Mouse (Mus musculus) retina, embryonic 14.5 days (tissue): ENCODE data around the gene Gorasp2.

Experiments
- DNase-seq: peaks from one replicate; pipeline ENCODE4 v3.0.0-alpha.2; 2015; ENCODE audit warnings: low spot score

The Gorasp2 gene

DNA sequence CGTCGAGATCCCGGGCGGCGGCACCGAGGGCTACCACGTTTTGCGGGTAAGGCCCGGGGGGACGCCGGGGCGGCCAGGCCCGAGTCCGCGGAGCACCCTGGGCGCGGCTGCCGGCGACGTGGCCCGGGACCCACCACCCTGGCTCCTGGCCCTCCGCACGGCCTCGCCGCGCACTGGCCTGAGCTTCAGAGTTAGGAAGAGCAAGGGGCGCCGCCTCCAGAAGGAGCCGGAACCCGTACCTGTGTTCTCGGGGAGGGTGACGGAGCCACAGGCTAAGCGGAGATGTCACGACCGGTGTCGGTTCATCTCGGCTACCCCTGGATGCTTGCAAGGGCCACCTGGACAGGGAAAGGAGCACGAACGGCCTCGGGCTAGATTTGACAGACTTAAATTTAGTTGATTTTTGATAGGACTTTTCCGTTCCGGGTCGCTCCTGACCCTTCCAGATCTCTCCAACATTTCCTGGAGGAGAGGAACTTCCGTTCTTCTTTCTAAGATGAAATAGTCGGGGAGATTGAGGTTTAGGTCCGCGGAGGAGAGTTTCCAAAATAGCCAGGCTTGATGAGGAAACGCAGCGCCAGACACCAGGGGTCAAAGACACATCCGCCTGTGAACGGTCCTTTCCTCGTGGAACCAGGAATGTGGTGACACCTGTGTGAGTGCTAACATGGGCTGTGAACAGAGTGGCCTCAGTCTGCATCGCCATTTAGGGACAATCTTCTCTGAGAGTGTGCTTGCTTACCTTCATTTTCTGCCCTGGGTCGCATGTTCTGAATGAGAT lies 529 bp downstream of the Gorasp2 start, which contains the start of gene Gm26558:
Gm26558 (minus strand) TSS at position 394 of the 781 bp plus-strand sequence.
- DNase-seq: no peak

- DNase-seq: peak; percentile 32
Observed at GRCm38 (mm10) chr2:70663764-70664163, 2.4 kb downstream of the Gorasp2 start.

DNA sequence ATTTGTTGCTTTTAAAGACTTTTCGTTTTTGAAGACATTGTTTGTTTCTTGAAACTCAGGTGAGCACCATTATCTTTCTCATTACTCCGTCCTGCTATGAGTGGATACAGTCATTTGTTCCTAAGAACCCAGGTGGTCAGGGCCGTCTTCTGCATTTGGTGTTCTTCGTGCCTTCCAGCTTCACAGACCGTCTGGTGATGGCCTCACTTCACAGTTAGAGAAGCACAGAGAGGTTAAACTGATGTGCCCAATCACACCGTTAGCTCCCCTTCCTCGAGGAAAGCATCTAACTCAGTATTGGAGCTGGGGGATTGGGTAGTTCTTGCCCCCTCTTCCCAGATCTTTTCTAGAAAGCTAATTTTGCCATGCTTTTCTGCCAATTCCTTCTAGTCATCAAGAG lies 5.6 kb downstream of the Gorasp2 start:
- DNase-seq: no peak

DNA sequence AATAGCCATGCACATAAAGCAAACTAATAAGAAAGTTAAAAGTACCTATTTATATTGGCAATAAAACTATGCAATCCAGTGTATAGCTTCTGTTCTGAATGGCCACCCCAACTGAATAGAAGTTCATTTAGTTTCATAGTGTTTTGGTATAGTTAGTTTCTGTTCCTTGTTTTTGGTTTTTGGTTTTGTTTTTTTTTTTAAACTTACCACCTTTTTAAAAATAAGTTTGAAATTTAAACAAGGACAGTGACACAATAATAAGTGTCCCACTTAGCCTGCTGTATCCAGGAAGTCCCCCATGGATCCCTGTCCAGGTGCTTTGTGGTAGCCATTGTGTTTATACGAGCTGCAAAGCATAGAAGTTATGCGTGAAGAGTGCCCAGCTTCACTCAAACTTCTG lies 7.9 kb downstream of the Gorasp2 start:
- DNase-seq: no peak

DNA sequence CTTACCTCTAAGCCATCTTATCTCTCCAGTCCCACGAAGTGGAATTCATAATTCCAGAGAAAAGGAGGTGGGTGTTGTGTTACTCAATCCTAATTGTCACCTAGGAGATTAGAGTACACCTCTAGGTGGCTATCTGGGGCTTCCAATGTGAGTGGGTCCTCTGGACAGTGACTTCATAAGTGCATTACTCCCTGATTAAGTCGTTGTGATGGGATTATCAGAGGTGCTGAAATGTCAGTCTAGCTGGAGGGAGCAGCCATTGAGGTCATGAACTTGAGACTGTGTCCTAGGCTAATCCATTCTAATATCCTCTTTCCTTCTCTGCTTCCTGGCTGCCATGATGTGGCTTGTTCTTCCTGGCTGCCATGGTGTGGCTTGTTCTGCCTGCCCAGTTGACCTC lies 8.5 kb downstream of the Gorasp2 start:
- no peak for DNase-seq

- DNase-seq: no peak
Observed at GRCm38 (mm10) chr2:70672476-70672875, 11.1 kb downstream of the Gorasp2 start.

- peak; percentile 51 for DNase-seq
Observed at GRCm38 (mm10) chr2:70673445-70674126, 12.2 kb downstream of the Gorasp2 start.

DNA sequence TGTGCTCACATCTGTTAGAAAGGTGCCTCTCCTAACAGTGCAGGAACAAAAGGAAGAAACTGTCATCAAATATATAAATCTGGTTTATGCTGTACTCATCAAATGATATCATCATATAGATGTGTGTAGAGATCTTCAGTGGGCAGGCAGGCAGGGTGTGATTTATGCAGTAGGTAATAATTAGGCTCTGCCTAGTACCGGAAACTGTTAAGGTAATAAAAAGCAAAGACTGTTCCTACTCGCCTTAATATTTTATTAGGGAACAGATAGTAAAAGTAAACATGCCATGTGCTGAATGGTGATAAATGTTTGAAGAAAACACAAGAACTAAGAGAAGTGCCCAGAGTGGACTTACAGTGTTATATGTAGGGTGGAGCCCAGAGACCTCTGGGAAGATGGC lies 20.9 kb downstream of the Gorasp2 start:
- DNase-seq: no peak

DNA sequence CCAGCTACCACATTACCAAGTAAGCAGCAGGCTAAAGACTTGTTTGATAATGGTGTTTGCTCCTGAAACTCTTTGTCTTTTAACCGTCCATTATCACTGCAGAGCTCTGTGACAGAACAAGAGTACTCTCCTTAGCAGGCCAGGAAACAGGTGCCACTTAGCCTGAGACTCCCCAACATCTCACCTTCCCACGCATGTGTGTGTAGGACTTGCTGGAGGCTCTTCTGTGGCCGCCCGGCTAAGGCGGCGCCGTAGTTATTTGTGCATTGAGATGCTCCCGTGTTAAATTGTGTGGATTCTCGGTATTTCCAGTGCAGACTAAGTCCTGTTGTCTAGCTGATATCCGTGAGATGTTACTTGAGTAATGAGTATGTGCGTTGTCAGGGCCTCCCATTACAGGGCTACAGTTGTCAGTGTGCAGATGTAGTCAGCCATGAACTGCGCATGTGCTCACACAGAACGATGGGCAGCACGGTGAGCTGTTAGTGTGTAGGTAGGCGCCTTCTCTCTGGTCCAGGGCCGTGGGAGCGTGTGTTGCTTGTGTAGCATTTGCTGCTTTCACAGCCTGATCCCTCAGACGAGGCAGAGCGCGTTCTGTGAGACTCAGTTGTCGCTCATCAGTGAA lies 27.2 kb downstream of the Gorasp2 start:
- no peak for DNase-seq

DNA sequence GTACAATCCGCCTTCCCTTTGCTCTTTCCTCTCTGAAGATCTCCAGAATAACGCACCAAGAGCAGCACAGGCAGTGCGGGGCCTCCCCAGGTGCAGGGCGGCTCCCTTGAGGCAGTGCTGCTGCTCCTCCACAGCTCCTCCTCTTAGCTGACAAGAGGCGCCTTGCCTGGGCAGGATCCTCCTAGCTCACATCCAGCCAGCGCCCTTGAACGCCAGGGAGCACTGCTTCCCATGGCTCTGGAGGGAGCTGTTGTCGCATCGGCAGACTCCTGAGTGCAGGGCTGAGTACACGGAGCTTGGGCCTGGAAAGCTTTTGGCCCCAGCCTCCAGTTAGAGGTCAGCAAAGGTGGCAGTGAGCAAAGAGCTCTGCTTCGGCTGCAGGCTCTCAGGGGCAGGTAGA lies 28.8 kb downstream of the Gorasp2 start:
- DNase-seq: no peak

DNA sequence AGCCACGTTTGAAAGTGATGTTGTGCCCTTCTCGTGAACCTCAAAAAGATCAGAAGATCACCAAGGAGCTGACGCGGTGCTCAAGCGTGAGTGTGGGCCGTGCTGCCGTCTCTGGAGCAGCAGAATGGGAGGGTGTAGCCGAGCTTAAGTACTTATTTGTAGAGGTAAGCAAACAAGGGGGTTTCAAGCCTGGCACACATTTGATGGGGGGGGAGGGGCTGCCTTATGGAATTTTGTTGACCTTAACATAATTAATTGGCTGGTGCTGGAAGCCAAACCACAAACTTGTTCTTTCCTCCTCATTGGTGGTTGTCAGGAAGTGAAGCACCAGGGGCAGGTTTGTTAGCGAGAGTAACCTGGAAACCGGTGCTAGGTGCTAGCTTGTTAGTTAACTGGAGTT lies 34.3 kb downstream of the Gorasp2 start:
- no peak for DNase-seq

GRCm38 (mm10) chr2:70700851-70701250 lies 39.5 kb downstream of the Gorasp2 start:
- no peak for DNase-seq

DNA sequence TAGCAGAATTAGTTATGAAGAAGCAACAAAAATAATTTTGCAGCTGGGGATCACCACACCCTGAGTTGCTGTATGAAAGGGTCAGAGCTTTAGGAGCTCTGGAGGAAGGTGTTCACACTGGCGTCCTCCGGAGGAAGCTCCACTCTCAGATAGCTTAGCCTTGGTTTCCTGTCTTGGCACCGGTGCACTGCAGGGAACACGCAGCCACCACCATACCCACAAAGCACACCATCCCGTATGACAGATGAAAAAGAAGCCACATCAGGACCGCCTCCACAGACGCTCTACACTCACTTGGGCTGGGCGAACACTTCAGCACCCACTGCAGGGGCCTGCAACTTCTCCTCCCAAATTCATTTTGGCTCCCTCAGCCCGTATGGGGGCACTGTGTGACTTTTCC lies 40.2 kb downstream of the Gorasp2 start:
- DNase-seq: no peak

DNA sequence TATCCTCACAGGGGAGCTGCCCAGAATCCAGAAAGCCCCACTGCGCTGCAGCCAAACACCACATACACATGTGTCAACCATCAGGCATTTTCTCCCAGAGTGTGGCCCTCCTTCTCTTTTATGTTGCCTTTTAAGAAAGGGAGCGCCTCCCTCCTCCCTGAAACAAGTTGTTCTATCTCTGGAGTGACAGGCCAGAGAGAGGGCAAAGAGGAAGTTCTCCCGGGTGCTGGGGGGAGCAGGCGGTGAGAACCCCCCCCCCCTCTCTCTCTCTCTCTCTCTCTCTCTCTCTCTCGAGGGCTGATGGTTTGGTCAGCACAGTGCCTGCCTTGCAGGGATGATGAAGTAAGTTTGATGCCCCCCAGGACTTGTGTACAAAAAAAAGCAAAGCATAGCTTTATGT lies 41.0 kb downstream of the Gorasp2 start:
- no peak for DNase-seq

GRCm38 (mm10) chr2:70708986-70709730 lies 47.8 kb downstream of the Gorasp2 start:
- DNase-seq: no peak

- no peak for DNase-seq
Observed at GRCm38 (mm10) chr2:70710236-70710635, 48.9 kb downstream of the Gorasp2 start.

GRCm38 (mm10) chr2:70710878-70711277 lies 49.5 kb downstream of the Gorasp2 start:
- DNase-seq: no peak

DNA sequence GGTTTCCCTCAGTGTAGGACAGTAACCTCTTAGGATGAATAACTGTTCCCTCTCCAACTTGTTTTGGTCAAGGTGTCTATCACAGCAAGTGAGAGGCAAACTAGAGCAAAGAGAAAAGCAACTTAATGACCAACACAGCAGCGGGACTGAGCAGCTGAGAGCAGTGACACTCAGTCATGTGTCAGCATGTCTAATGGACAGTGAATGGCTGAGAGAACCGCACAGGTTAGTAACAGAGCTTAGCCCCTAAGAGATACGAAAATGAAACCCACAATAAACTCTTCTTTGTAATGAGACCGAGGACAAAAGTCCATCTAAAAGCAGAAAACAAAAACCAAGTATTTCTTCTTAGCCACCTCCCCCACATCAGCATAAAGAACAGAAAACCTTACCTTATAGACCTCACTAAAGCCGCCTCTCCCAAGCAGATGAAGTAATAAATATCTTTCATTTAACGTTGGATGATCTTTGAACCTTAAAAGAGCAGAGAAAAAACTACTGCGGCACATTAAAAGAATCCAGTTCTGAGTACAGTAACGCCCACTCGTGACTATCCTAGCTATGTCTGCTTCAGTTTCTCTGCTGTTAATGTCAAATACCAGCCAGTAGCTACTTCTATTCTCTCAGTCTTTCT lies 62.4 kb downstream of the Gorasp2 start:
- DNase-seq: no peak

- DNase-seq: no peak
Observed at GRCm38 (mm10) chr2:70727089-70727488, 65.7 kb downstream of the Gorasp2 start.

DNA sequence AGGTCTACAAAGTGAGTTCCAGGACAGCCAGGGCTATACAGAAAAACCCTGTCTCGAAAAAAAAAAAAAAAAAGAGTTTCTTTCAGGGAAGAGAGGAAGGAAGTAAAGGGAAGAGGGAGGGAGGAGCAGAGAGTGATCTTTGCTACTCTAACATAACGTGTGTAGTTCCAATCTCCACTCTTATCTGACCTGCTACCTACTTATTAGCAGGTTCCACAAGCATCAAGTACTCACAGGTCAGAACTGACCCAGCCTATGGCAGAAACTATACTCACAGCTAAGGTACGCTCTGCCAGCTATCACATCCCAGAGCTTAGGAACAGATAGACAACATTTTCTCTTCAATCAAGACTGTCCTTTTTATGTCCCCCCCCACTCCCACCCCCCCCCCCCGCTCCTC lies 74.2 kb downstream of the Gorasp2 start:
- no peak for DNase-seq

DNA sequence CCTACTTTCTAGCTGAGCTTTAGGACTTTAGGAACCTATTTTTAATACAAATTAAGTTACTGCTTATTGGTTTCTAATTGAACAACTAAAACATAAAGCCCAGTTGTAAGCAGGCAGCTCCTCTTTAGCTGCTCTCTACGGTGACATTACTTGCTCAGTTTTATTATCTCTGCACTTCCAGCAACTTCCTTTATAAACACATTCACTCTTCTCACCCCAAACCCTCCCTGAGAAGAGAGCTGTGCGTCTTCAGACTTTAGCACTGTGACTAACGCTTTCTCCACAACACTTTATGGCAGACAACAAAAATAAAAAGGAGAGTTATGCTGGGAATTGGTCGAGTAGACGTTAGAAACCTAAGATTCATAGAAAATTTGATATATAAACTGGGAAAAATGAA lies 74.6 kb downstream of the Gorasp2 start:
- no peak for DNase-seq

- DNase-seq: peak; percentile 67
Observed at GRCm38 (mm10) chr2:70741901-70742300, 80.5 kb downstream of the Gorasp2 start.
